Mouse (Mus musculus): ENCODE results near the gene Bglap. TPM values are rescaled to one million over a fixed set of nuclear protein-coding genes. Genes with fewer than 3 reads are reported as not detected.

Bglap gene
- total RNA-seq, 2 experiments from 2014 or later, result 2.7 TPM; not detected in 1

DNA sequence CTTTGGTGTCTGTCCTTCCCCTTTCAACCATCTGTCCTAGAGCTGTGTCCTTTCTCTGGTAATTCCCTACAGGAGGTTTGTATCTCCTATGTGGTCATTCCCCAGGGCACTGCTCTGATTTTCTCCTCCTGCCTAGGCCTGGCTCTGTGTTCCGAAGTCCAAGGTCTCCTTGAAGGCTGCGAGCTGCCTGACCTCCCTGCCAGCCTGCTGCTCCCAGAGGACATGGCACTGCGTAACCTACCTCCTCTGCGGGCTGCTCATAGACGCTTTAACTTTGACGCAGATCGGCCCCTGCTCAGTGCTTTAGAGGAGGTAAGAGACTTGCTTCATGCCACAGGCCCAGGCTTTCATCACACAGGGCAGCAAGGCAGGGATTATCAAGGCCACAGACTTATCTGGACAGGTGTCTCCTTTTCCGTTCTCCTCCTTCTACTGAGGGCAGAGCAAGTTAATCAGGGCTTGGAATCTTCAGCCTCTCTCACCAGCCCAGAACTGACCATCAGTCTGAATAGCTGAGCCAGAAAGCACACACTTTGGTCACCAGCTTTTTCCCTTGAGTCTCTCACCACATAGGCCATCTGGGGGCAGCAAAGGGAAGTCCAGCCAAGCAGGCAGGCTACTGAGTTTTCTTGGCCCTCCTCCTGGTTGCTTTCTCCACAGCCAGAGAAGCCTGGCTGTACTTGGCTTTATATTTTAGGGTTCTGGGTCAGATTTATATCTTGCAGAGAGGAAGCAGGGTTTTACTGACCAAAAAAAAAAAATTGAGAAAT lies 29.7 kb downstream of the Bglap start:
- DNase-seq (ENCODE audit: low spot score in 2 of 2), result peak in 1 of 2 experiments; percentile 44

DNA sequence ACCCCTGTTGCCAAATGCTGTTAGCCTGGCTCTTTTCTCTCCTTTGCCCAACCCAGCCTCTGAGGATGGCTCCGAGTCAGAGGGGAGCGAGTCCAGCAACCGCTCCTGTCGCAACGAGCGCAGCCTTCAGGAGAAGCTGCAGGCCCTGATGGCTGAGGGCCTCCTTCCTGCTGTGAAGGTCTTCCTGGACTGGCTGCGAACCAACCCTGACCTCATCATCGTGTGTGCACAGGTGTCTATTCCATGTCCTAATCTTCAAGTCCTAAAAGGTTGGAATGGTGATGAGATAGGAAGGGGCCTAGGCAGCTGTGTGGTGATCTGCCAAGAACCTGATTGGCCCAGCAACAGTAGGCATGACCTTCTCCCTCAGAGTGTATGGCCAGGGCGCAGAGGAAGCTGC lies 31.4 kb downstream of the Bglap start:
- no peak for DNase-seq (ENCODE audit: low spot score in 2 of 2)

DNA sequence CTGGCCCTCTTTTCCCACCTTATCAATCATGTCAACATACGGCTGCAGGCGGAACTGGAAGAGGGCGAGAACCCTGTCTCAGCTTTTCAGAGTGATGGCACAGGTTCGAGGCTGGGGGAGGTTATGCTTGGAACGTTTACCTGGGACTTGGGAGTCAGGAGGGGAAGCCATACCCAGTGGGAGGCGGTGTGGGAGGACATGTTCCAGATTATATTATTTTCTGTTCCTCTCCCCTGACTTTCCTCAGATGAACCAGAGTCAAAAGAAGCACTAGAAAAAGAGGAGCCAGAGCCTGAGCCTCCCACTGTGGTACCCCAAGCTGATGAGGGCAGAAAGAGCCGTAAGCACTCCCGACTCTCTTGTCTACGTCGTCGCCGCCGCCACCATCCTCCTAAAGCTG lies 33.5 kb downstream of the Bglap start:
- no peak for DNase-seq (ENCODE audit: low spot score in 2 of 2)

DNA sequence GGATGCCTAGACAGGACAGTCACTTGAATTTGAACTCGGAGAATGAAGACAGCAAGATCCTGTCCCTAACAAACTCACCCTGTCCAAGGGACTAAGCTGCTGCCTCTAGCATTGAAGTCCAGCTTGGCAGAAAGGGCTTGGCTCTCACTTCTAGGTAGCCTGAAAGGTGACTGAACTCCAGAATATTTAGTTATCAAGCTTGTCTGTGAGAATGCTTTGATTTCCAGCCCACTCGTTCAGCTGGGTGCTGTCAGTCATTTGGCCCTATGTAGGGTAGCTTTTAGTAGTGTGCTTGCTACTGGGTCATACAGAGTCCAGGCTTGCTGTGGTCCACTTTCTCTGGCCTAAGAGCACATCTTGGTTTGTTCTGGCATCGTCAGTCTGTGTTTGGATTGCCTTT lies 45.3 kb downstream of the Bglap start:
- no peak for DNase-seq (ENCODE audit: low spot score in 2 of 2)

DNA sequence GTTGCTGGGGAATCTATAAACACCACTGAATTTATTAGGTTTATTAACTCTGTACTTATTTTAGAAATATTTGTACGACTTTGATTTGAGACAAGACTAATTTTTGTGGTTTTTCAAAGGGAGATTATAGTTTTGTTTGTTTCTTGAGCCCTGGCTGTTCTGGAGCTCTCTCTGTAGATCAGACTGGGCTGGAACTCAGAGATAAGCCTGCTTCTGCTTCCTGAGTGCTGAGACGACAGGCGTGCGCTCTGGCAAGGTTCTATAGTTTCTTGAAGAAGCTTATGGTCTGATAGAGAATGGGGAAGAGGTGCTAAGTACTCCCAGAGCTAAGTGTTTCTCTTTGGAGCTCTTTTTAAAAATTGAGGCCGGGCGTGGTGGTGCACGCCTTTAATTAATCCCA lies 45.9 kb downstream of the Bglap start:
- DNase-seq (ENCODE audit: low spot score in 2 of 2), result no peak

DNA sequence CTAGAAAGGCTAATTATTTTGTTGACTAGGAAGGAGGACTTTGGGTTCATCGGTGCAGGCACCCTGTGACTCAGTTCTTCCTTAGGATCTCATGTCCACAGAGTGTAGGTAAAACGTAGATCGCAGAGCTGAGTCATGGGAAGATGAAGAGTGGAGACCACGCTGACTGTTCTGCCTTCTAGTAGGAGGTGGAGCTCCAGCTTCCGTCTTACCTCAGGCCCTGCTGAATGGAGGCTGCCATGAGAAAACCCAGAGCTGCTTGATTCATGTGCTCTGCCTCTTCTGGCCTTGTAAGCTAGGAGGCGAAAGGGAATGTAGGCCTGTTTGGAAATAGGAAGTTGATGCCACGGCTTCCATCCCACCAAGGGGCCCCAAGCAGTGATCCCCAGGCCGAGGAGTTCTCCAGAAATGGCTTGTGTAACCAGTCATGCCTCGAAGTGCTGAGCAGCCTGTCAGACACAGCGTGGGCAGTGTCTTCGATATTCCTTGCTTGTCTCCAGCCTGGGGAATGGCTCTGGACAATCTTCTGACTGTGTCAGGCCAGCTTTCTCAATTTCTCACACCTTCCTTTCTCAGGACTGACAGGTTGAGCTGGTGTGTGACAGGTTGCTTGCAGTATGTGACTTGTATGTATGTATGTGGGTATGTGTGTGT lies 46.8 kb downstream of the Bglap start:
- no peak for DNase-seq (ENCODE audit: low spot score in 2 of 2)

DNA sequence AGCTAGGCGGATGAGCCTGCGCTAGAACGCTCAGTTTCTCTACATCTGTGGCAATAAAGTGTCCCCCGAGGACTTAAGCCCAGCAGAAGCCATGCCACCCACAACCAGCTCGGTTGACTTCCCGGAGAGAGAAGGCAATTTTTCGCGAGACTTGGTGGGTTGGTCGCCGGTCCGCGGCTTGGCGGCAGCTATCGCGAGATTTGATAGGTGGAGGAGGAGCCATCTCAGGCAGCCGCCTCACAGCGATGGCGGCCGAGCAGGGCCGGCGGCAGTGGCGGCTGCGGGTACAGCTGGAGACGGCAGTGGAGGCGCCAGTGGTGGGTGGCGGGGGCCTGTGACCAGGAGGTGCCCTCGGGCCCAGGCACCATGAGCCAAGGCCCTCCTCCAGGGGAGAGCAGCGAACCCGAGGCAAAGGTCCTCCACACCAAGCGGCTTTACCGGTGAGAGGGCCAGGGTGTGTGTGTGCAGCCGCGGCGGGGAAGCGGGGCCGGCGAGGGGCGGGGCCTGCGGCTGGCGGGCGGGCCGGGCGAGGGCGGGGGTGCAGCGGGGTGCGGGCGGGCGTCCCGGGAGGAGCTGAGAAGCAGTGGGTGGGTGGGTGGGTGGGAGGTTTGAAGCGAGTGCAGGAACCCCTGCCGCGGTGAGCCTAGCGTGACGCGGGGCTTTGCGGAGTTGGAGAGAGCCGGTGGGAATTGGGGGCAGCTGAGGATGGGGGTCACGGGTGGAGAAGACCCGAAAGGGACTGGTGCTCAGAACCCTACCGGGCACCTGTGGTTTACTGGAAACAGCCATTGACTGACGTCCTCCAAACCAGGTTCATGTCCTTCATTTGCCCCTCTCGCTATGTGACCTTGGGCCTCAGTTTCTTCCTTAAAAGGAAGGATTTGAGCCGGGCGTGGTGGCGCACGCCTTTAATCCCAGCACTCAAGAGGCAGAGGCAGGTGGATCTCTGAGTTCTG lies 47.9 kb downstream of the Bglap start, which contains the start of the genes Tmem79 and Smg5:
TSS of gene Tmem79 (minus strand) at position 91 of the 956 bp plus-strand sequence.
TSS of gene Smg5 (plus strand) at position 203 of the 956 bp plus-strand sequence.
- peak; percentile 96 for DNase-seq (ENCODE audit: low spot score in 2 of 2)

DNA sequence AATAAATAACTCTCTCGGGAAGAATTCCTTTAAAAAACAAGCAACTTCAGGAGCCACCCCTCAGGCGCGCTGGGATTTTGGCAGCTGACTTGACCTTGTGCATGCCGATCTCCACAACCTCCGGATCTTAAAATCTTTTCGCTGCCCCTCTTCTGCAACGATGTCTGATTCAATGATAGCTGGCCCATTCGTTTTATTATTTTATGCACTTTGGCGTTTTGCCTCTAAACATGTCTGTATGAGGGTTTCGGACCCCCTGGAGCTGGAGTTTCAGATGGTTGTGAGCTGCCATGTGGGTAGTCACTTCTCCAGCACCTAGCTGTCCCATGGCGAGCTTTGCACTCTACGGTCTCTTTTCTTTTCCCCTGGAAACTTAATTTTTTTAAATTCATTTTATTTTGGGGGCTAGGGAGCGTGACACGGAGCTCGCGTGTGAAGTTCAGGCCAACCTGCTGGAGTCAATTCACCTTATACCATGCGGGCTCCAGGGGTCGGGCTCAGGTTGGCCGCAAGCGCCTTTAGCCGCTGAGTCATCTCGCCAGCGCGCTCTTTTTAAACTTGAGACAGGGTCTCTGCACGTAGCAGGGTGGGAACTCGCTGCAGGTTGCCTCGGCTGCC lies 48.7 kb downstream of the Bglap start:
- DNase-seq (ENCODE audit: low spot score in 2 of 2), result peak in 1 of 2 experiments; percentile 20

DNA sequence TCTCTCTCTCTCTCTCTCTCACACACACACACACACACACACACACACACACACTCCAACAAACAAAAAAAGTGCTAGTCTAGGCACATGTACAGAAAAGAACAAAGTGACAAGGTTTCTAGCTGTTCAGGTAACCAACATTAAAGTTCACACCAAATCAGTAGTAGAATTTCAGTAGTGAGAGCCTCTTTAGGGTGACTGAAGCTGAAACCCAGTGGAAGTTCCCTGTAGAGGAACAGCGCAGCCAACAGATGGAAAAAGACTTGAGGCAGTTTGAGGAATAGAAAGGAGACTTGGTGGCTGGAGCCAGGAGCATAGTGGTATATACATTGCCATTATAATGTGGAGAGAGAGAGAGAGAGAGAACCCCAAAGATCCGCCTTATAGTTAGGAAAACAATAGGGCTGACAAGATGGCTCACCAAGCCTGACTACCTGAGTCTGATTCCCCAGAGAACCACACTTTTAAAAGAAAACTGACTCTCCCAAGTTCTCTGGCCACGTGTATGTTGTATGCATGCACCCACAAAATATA lies 49.3 kb downstream of the Bglap start:
- DNase-seq (ENCODE audit: low spot score in 2 of 2), result no peak

DNA sequence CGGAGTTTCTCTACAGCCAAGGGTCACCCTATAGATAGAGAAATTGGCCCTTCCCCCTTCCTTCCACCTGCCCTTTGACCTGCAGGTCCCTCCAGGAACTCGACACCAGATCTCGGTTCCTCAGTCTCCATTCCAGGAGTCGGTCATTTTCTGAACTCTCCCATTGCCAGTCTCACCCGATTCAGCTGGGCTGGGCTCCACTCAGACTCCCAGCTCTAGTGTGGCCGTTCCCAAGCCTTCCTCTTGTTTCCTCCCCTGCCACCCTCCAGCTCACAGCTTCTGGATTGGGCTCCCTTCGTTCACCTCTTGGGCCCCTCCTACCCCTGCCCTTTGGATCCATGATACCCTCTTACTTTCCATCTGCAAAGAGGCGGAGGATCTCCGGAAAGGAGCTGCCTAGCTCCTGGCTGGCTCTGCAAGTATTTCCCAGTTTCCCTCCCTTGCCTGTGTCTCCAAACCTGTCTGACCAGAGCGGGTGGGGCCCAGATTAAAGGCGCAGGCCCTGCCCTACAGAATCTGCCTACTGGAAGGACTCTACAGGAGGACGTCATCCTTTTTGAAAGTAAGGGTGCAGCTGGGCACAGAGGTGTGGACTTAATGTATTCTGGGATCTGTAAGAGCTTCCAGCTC lies 50.1 kb downstream of the Bglap start:
- DNase-seq (ENCODE audit: low spot score in 2 of 2), result no peak

Other genes starting within 250 kb of the Bglap start
- 100 to 1,000 TPM; 125 to 126 TPM for gene Mef2d, start 242.1 kb downstream of the Bglap start, total RNA-seq (2021)
- gene Rhbg, start 129.8 kb downstream of the Bglap start, total RNA-seq (2021), result under 1 TPM in 1 of 2 experiments, not detected in 1; 0.25 TPM
- gene Gm38392, start 97.3 kb downstream of the Bglap start, total RNA-seq (2021), result under 1 TPM; 0.78 to 0.83 TPM
- gene Tsacc, start 87.5 kb downstream of the Bglap start, total RNA-seq (2021), result 1 to 10 TPM; 1.8 to 7.0 TPM
- gene Cct3, start 87.3 kb downstream of the Bglap start, total RNA-seq (2021), result 100 to 1,000 TPM; 198 to 208 TPM
- 10 to 100 TPM; 62.1 to 73.0 TPM for gene Glmp, start 59.4 kb downstream of the Bglap start, total RNA-seq (2021)
- under 1 TPM; 0.71 to 0.87 TPM for gene Tmem79, start 48.3 kb downstream of the Bglap start, total RNA-seq (2021)
- gene Smg5, start 48.2 kb downstream of the Bglap start, total RNA-seq (2021), result 10 to 100 TPM; 71.6 to 72.7 TPM
- 1 to 10 TPM; 6.8 to 8.4 TPM for gene Paqr6, start 19.9 kb downstream of the Bglap start, total RNA-seq (2021)
- under 1 TPM; 0.55 to 0.83 TPM for gene Bglap3, start 11.7 kb downstream of the Bglap start, total RNA-seq (2021)
- gene Bglap2, start 5.8 kb downstream of the Bglap start, total RNA-seq (2021), result not detected
- 10 to 100 TPM; 10.9 to 11.6 TPM for gene Pmf1, start 25.9 kb upstream of the Bglap start, total RNA-seq (2021)
- 10 to 100 TPM; 54.1 to 58.1 TPM for gene Slc25a44, start 40.7 kb upstream of the Bglap start, total RNA-seq (2021)
- gene Sema4a, start 76.7 kb upstream of the Bglap start, total RNA-seq (2021), result 10 to 100 TPM; 39.6 to 42.8 TPM
- 10 to 100 TPM; 46.2 to 50.5 TPM for gene Lmna, start 125.5 kb upstream of the Bglap start, total RNA-seq (2021)
- 10 to 100 TPM; 17.0 to 18.5 TPM for gene Mex3a, start 147.9 kb upstream of the Bglap start, total RNA-seq (2021)
- gene Rab25, start 163.8 kb upstream of the Bglap start, total RNA-seq (2021), result not detected
- gene Lamtor2, start 168.6 kb upstream of the Bglap start, total RNA-seq (2021), result 100 to 1,000 TPM; 117 to 126 TPM
- gene Ubqln4, start 169.3 kb upstream of the Bglap start, total RNA-seq (2021), result 10 to 100 TPM; 79.9 to 81.8 TPM
- 100 to 1,000 TPM; 123 to 129 TPM for gene Ssr2, start 191.4 kb upstream of the Bglap start, total RNA-seq (2021)
- 100 to 1,000 TPM; 212 to 255 TPM for gene Arhgef2, start 221.5 kb upstream of the Bglap start, total RNA-seq (2021)

Measured in layer of hippocampus, postnatal 10 days (tissue).